Mouse (Mus musculus): ENCODE data around the gene Rdx. TPM values are rescaled to one million over a fixed set of nuclear protein-coding genes. Genes with fewer than 3 reads are reported as not detected.
"Not testable (repeated sequence)": the region's sequence is repeated elsewhere in the genome, so short reads cannot be mapped to it uniquely, and the experiment has no call there.

Gene Rdx
- polyA plus RNA-seq, 1 experiment = 49.5 TPM

GRCm38 (mm10) chr9:52070052-52070451 lies 23.1 kb downstream of the Rdx start:
- no peak for TF ChIP-seq POLR2A (IDR thresholded peaks at IDR 0.05; ENCODE audit: borderline replicate concordance, insufficient read depth, low read length)
- 95% methylated on average over 2 of the region's 2 CpGs for WGBS
- no peak for DNase-seq
- no peak overlapping the region for H3K27ac ChIP-seq (ENCODE audit: insufficient read depth, low read length)
- H3K27me3 ChIP-seq (ENCODE audit: control insufficient read depth, insufficient read depth, low read length) = no peaks in the 10 kb centered on the region
- no peak overlapping the region for H3K4me3 ChIP-seq (replicated peaks; ENCODE audit: insufficient read depth, low read depth, low read length)
- H3K4me1 ChIP-seq (ENCODE audit: control insufficient read depth, insufficient read depth, low read length) = no peaks in the 10 kb centered on the region

- H3K27me3 ChIP-seq (ENCODE audit: control insufficient read depth, insufficient read depth, low read length); H3K4me1 ChIP-seq (ENCODE audit: control insufficient read depth, insufficient read depth, low read length); DNase-seq; H3K27ac ChIP-seq (ENCODE audit: insufficient read depth, low read length); H3K4me3 ChIP-seq (replicated peaks; ENCODE audit: insufficient read depth, low read depth, low read length): not testable (repeated sequence)
These were observed 24.4 kb downstream of the Rdx start for GRCm38 (mm10) chr9:52071352-52071751.

- H3K4me1 ChIP-seq (ENCODE audit: control insufficient read depth, insufficient read depth, low read length) = no peaks in the 10 kb centered on the region
- H3K27me3 ChIP-seq (ENCODE audit: control insufficient read depth, insufficient read depth, low read length) = no peaks in the 10 kb centered on the region
- TF ChIP-seq POLR2A (IDR thresholded peaks at IDR 0.05; ENCODE audit: borderline replicate concordance, insufficient read depth, low read length) (no peak), CTCF (IDR thresholded peaks at IDR 0.05; ENCODE audit: borderline replicate concordance, insufficient read depth, low read depth, low read length) (no peak)
- no peak for DNase-seq
- no peak overlapping the region for H3K27ac ChIP-seq (ENCODE audit: insufficient read depth, low read length)
- no peak overlapping the region for H3K4me3 ChIP-seq (replicated peaks; ENCODE audit: insufficient read depth, low read depth, low read length)
These were observed 25.2 kb downstream of the Rdx start for GRCm38 (mm10) chr9:52072202-52072601.

GRCm38 (mm10) chr9:52076089-52076488 lies 29.1 kb downstream of the Rdx start:
- no peak for TF ChIP-seq POLR2A (IDR thresholded peaks at IDR 0.05; ENCODE audit: borderline replicate concordance, insufficient read depth, low read length)
- TF ChIP-seq CTCF (IDR thresholded peaks at IDR 0.05; ENCODE audit: borderline replicate concordance, insufficient read depth, low read depth, low read length) = no peak
- H3K4me1 ChIP-seq (ENCODE audit: control insufficient read depth, insufficient read depth, low read length) = no peaks in the 10 kb centered on the region
- DNase-seq = no peak
- WGBS = 84% methylated on average over 2 of the region's 2 CpGs
- H3K4me3 ChIP-seq (replicated peaks; ENCODE audit: insufficient read depth, low read depth, low read length) = no peak overlapping the region
- no peaks in the 10 kb centered on the region for H3K27me3 ChIP-seq (ENCODE audit: control insufficient read depth, insufficient read depth, low read length)
- H3K27ac ChIP-seq (ENCODE audit: insufficient read depth, low read length) = no peak overlapping the region

GRCm38 (mm10) chr9:52077692-52078091 lies 30.7 kb downstream of the Rdx start:
- DNase-seq = no peak
- H3K27me3 ChIP-seq (ENCODE audit: control insufficient read depth, insufficient read depth, low read length) = no peaks in the 10 kb centered on the region
- TF ChIP-seq CTCF (IDR thresholded peaks at IDR 0.05; ENCODE audit: borderline replicate concordance, insufficient read depth, low read depth, low read length) (no peak), POLR2A (IDR thresholded peaks at IDR 0.05; ENCODE audit: borderline replicate concordance, insufficient read depth, low read length) (no peak)

GRCm38 (mm10) chr9:52081979-52082378 lies 35.0 kb downstream of the Rdx start:
- no peak for TF ChIP-seq CTCF (IDR thresholded peaks at IDR 0.05; ENCODE audit: borderline replicate concordance, insufficient read depth, low read depth, low read length)
- TF ChIP-seq POLR2A (IDR thresholded peaks at IDR 0.05; ENCODE audit: borderline replicate concordance, insufficient read depth, low read length) = no peak
- H3K4me1 ChIP-seq (ENCODE audit: control insufficient read depth, insufficient read depth, low read length) = no peaks in the 10 kb centered on the region
- no peak for DNase-seq
- no peak overlapping the region for H3K27ac ChIP-seq (ENCODE audit: insufficient read depth, low read length)
- H3K27me3 ChIP-seq (ENCODE audit: control insufficient read depth, insufficient read depth, low read length) = no peaks in the 10 kb centered on the region
- no peak overlapping the region for H3K4me3 ChIP-seq (replicated peaks; ENCODE audit: insufficient read depth, low read depth, low read length)
- 94% methylated on average over 2 of the region's 2 CpGs for WGBS

More at GRCm38 (mm10) chr9:52077692-52078091, 30.7 kb downstream of the Rdx start:
- Histone ChIP-seq H3K4me3 (replicated peaks; ENCODE audit: insufficient read depth, low read depth, low read length) (no peak overlapping the region), H3K27ac (ENCODE audit: insufficient read depth, low read length) (no peak overlapping the region), H3K4me1 (ENCODE audit: control insufficient read depth, insufficient read depth, low read length) (no peaks in the 10 kb centered on the region)
- 81% methylated on average over 1 of the region's 1 CpGs for WGBS

- 76% methylated on average over 4 of the region's 4 CpGs for WGBS
- TF ChIP-seq POLR2A (IDR thresholded peaks at IDR 0.05; ENCODE audit: borderline replicate concordance, insufficient read depth, low read length) = no peak
- TF ChIP-seq CTCF (IDR thresholded peaks at IDR 0.05; ENCODE audit: borderline replicate concordance, insufficient read depth, low read depth, low read length) = no peak
These were observed 35.4 kb downstream of the Rdx start for GRCm38 (mm10) chr9:52082414-52082813.

GRCm38 (mm10) chr9:52091752-52092151 lies 44.8 kb downstream of the Rdx start:
- H3K4me3 ChIP-seq (replicated peaks; ENCODE audit: insufficient read depth, low read depth, low read length) = no peak overlapping the region
- no peak overlapping the region for H3K27ac ChIP-seq (ENCODE audit: insufficient read depth, low read length)
- 51% methylated on average over 9 of the region's 9 CpGs for WGBS
- peaks cover 9% of the 10 kb centered on the region for H3K4me1 ChIP-seq (ENCODE audit: control insufficient read depth, insufficient read depth, low read length)
- no peaks in the 10 kb centered on the region for H3K27me3 ChIP-seq (ENCODE audit: control insufficient read depth, insufficient read depth, low read length)
- DNase-seq = no peak
- TF ChIP-seq POLR2A (IDR thresholded peaks at IDR 0.05; ENCODE audit: borderline replicate concordance, insufficient read depth, low read length) = no peak
- no peak for TF ChIP-seq CTCF (IDR thresholded peaks at IDR 0.05; ENCODE audit: borderline replicate concordance, insufficient read depth, low read depth, low read length)

More at GRCm38 (mm10) chr9:52082414-52082813, 35.4 kb downstream of the Rdx start:
- Histone ChIP-seq H3K27me3 (ENCODE audit: control insufficient read depth, insufficient read depth, low read length) (no peaks in the 10 kb centered on the region), H3K4me3 (replicated peaks; ENCODE audit: insufficient read depth, low read depth, low read length) (no peak overlapping the region), H3K4me1 (ENCODE audit: control insufficient read depth, insufficient read depth, low read length) (no peaks in the 10 kb centered on the region), H3K27ac (ENCODE audit: insufficient read depth, low read length) (no peak overlapping the region)
- no peak for DNase-seq

GRCm38 (mm10) chr9:52092311-52092710 lies 45.3 kb downstream of the Rdx start:
- H3K4me3 ChIP-seq (replicated peaks; ENCODE audit: insufficient read depth, low read depth, low read length) = no peak overlapping the region
- H3K27ac ChIP-seq (ENCODE audit: insufficient read depth, low read length) = no peak overlapping the region
- DNase-seq = no peak
- 87% methylated on average over 5 of the region's 5 CpGs for WGBS
- peaks cover 9% of the 10 kb centered on the region for H3K4me1 ChIP-seq (ENCODE audit: control insufficient read depth, insufficient read depth, low read length)
- TF ChIP-seq POLR2A (IDR thresholded peaks at IDR 0.05; ENCODE audit: borderline replicate concordance, insufficient read depth, low read length) = no peak
- TF ChIP-seq CTCF (IDR thresholded peaks at IDR 0.05; ENCODE audit: borderline replicate concordance, insufficient read depth, low read depth, low read length) = no peak
- no peaks in the 10 kb centered on the region for H3K27me3 ChIP-seq (ENCODE audit: control insufficient read depth, insufficient read depth, low read length)
